Mouse (Mus musculus): ENCODE measurements at regions not wholly inside any gene's neighbourhood (a gene's known extent, or its start where the extent isn't known, plus 50 kb on each side); places are given as distances from the start of the nearest gene placed in this dataset.

DNA sequence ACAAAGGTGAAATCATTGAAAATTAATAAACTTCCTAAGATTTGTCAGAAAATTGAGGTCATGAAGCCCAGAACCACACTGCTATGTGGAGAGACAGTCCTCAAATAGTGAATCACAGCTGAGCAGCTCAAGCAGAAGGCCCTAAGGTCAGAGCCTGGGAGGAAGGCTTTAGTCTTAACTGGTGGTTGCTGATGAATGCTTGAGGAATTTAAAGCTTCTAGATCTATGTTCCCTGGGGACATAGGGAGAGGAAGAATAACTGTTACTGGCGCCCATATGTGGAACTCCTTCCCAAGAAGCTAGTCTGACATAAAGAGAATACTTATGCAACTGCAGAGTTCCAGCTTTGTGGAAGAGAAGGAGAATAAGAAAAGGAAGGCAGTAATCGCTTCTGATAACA lies 919.5 kb downstream of the D3Ertd751e start:
- no peak for TF ChIP-seq CTCF (IDR thresholded peaks at IDR 0.05; ENCODE audit: low read depth)
- no peak for TF ChIP-seq EP300 (IDR thresholded peaks at IDR 0.05; ENCODE audit: low read depth)

Measured in liver, postnatal 0 days (tissue).